Comparison of ENCODE assay signal across 8 mouse cellular contexts in genomic region chr7:34647052-34647451, GRCm38 (mm10). TPM values are rescaled to one million over a fixed set of nuclear protein-coding genes. Genes with fewer than 3 reads are reported as not detected.
DNase-seq lines count a peak whose midpoint lies in the region; ATAC-seq lines count a peak whose summit lies in the region.

No protein-coding gene starts in this region.

- no peak overlapping the region for H3K9ac ChIP-seq in forebrain, embryonic 13.5 days

- peaks cover 83% of the 10 kb centered on the region for H3K36me3 ChIP-seq in forebrain, embryonic 13.5 days (ENCODE audit: poor library complexity, severe bottlenecking)

- no peak overlapping the region for H3K4me3 ChIP-seq in forebrain, embryonic 13.5 days

- no peak overlapping the region for H3K4me2 ChIP-seq in forebrain, embryonic 13.5 days

- no peaks in the 10 kb centered on the region for H3K9me3 ChIP-seq in forebrain, embryonic 13.5 days (replicated peaks)

- H3K27ac ChIP-seq in forebrain, embryonic 13.5 days = no peak overlapping the region

- no peak for DNase-seq in frontal cortex, postnatal 25 days (ENCODE audit: low spot score in 2 of 2)
- DNase-seq in right cerebral cortex, adult 18-20 months = peak; percentile 28
- DNase-seq in right cerebral cortex, postnatal 25 days = no peak
- DNase-seq in gastrocnemius, postnatal 25 days = peak; percentile 65
- peak; percentile 73 to 76 for DNase-seq in lung, postnatal 4 days
- no peak for DNase-seq in spleen, postnatal 10 days (ENCODE audit: low spot score in 2 of 2)

- WGBS in forebrain, embryonic 13.5 days = 60% methylated on average over 9 of the region's 9 CpGs

- H3K4me1 ChIP-seq in forebrain, embryonic 13.5 days = peaks cover 32% of the 10 kb centered on the region

- no peaks in the 10 kb centered on the region for H3K27me3 ChIP-seq in forebrain, embryonic 13.5 days

- peak; percentile 29; the same call in 1 of the 2 replicates for ATAC-seq in frontal cortex, adult (ENCODE audit: low TSS enrichment)
- ATAC-seq in forebrain, embryonic 13.5 days = no peak

RNA-seq across cellular contexts. Expression of gene Kctd15, which starts 9.5 kb away (rescaled TPM):
- total RNA-seq in gastrocnemius, postnatal 25 days (2021) = 10 to 100 TPM; 32.5 to 36.8 TPM
- 28.9 and 35.8 TPM in 2 replicates for polyA plus RNA-seq in forebrain, embryonic 13.5 days (2015; fragmentation: Nextera tagmentation; extraction: Ambion mirVana)

Comparison
In these comparisons a context has a peak if more than half of its experiments do, and no peak if none do; other contexts are left out.
1. DNase-seq: peak in right cerebral cortex, adult 18-20 months (single experiment), gastrocnemius, postnatal 25 days (single experiment) and lung, postnatal 4 days (2 of 2); none in frontal cortex, postnatal 25 days (0 of 2), right cerebral cortex, postnatal 25 days (single experiment) and spleen, postnatal 10 days (0 of 2).